Mouse (Mus musculus) lung, adult 2 months (tissue): Measurements from ENCODE around the gene Lbh.

ENCODE experiments used
- CTCF ChIP-seq: fragments of 200-500 bp; IDR thresholded peaks from 2 replicates; pipeline ENCODE4 v1.5.1; 2011; ENCODE audit warnings: mild to moderate bottlenecking, low read length, control low read depth; ENCODE audit not compliant: insufficient read depth
- POLR2A ChIP-seq: fragments of 200-500 bp; IDR thresholded peaks from 2 replicates; pipeline ENCODE4 v1.6.1; 2011; ENCODE audit warnings: low read depth, mild to moderate bottlenecking, control low read depth, low read length, borderline replicate concordance; ENCODE audit errors: extremely low read depth

GRCm38 (mm10) chr17:72911751-72912150, 6.4 kb upstream of the Lbh start:
- TF ChIP-seq POLR2A (no peak), CTCF (no peak)
